Mouse (Mus musculus) thymus, postnatal 4 days (tissue): ENCODE measurements around the gene Tcf20.

Experiments
- DNase-seq: peaks from one replicate; pipeline ENCODE4 v3.0.0; 2021

Tcf20 gene

GRCm38 (mm10) chr15:82956721-82957120, 31.0 kb downstream of the Tcf20 start:
- DNase-seq: no peak

DNA sequence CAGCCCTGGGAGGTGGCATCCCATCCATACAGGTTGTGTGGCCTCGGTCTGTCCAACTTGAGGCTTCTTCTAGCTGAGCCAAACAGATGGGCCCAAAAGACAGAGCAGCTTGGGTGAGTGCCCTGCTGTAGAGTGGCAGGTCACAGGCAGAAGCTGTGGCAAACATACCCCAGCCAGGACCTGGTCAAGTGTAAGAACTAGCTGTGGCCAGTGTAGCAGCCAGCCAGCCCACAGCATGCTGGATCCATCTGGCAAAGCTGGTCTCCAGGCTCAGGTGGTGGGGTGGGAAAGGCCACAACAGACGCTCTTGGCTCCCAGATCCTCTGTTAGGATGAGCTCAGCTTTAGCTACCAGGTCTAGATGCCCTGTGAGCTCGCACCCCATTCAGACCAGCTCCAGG, 31.4 kb downstream of the Tcf20 start:
- DNase-seq: no peak

GRCm38 (mm10) chr15:82955286-82955685, 32.4 kb downstream of the Tcf20 start:
- no peak for DNase-seq

DNA sequence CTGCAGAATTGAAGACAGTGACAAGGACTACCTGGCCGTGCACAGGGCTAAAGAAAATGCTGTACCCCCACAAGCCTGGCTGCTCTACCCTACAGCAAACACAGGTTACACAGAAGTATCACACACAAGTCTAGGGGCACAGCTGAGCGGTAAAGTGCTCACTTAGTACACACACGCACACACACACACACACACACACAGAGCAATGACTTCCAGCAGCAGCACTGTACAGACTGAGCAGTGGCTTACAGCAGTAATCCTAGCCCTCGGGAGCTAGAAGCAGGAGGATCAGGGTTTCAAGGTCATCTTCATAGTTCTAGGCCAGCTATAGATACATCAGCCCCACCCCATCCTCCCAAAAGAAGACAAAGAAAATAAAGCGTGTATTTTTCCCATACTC, 33.6 kb downstream of the Tcf20 start:
- no peak for DNase-seq

GRCm38 (mm10) chr15:82953096-82953495, 34.6 kb downstream of the Tcf20 start:
- no peak for DNase-seq

GRCm38 (mm10) chr15:82952292-82952705, 35.4 kb downstream of the Tcf20 start:
- DNase-seq: peak; percentile 32

DNA sequence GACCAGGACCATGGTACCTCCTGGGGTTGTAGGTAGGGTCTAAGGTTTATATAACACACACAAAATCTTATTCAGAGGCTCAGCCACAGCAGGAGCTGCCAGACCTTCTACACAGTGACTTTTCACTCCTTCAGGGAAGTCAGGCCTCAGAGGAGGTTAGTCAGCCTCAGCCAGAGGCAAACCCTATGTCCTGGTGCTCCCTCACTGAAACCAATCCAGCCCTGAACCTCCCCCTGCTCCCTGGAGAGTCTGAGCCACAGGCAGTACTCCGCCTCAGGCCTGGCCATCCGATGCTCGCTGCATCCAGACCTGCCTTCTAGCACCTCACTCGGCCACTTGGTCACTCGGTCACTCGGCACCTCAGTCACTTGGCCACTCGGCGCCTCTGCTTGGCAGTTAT, 37.4 kb downstream of the Tcf20 start:
- no peak for DNase-seq

- DNase-seq: no peak
Measured at GRCm38 (mm10) chr15:82947431-82947830, 40.2 kb downstream of the Tcf20 start.

DNA sequence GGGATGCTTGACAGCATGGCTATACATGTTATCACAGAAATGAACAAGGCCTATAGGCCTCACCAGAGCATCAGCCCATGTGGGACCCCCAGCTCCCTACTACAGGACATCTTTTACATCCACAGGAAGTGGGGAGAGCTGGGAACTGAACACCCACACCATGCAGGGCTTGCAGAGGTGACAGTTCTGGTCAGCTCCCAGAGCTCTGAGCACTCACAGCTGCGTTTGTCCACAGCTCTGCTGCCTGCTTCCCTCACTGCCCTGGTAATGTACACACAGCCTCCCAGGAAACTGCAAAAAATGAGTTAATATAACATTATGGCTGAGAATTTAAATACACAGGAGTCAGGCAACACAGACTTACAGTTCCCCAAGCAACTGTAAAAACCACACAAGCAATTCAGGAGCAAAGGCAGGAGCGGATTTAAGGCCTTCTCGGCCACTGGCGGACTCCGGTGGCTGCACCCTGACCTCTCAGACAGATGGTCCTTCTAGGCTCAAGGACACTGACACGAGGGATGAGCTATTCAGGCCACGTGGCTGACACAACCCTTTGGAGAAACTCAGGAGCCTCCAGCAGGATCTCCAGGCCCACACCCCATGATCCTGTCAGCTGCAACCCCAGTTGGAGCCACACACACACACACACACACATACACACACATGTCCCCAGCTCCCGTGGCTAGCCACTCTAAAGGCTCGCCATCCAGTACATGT, 43.0 kb downstream of the Tcf20 start:
- DNase-seq: no peak

- no peak for DNase-seq
Measured at GRCm38 (mm10) chr15:82941733-82942132, 45.9 kb downstream of the Tcf20 start.

DNA sequence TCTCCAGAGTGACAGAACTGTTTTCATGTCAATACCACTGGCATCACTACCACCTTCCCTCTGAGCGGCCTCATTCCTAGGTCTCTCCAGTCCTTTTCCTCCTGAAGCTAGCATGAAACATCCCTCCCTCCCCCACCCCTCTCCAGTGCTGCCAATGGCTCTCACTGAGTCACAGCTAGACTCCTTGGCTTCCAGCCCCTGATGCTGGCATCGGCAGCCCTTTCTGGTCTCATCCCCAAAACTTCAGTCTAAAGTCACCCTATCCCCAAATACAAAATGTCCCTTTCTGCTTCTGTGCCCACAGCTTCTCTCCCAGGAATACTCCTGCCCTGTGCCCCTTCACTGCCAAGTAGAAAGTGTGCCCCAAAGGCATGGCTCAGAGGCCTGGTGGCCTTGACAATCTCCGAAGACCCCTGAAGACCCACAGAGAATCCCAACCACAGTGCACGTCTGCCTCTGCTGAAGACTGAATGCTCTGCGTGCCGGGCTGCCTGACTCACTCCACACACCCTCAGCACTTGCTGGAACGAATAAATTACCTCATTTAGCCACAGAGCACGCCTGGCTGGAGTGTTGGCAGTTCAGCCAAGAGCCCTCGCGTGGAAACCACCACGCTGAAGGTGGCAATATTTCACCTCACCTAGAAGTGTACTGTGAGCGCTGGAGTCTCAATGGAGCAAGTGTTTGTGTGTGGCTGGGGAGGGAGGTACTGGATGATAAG, 47.0 kb downstream of the Tcf20 start:
- no peak for DNase-seq

GRCm38 (mm10) chr15:82938155-82938569, 49.5 kb downstream of the Tcf20 start:
- no peak for DNase-seq

GRCm38 (mm10) chr15:82937428-82937992, 50.2 kb downstream of the Tcf20 start:
- DNase-seq: no peak

- no peak for DNase-seq
Measured at GRCm38 (mm10) chr15:82934971-82935370, 52.7 kb downstream of the Tcf20 start.

GRCm38 (mm10) chr15:82932936-82933650, 54.6 kb downstream of the Tcf20 start:
- DNase-seq: no peak

DNA sequence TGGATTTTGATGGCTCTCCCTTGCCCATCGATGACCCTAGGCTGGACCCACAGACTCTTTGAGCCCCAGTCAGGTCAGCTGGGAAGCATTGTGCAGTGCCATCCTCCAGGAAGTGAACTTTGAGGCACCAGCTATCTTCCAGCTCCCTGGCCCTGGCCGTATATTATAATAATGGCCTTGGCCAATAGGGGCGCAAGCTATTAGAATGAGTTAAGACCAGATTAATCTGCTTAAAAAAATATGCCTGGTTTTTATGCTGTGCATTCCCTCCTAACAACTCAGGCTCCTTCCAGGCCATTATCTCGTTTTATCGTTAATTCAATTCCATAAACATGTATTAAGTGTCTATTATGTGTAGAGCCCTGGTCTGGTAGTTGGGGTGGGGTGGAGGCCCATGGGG, 56.2 kb downstream of the Tcf20 start:
- no peak for DNase-seq

- no peak for DNase-seq
Measured at GRCm38 (mm10) chr15:82929595-82929994, 58.1 kb downstream of the Tcf20 start.

- no peak for DNase-seq
Measured at GRCm38 (mm10) chr15:82928844-82929243, 58.8 kb downstream of the Tcf20 start.

DNA sequence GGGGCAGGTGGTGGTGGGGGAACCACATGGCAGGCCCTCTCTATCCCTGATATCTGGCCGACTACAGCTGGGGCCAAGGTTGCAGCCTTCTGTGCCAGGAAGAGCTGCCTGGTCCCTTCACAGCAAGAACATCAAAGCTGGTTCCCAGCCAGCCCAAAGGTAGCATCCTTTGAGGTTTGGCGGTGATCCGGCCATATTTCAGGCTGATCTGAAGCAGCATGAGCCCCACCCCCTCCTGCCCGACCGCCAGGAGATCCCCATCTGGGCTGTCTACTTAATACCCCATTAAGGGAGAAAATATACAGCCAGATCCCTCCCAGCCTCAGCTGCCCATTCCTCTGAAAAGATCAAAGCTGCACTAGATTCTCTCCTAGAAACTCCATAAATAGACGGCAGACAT, 59.6 kb downstream of the Tcf20 start:
- no peak for DNase-seq

DNA sequence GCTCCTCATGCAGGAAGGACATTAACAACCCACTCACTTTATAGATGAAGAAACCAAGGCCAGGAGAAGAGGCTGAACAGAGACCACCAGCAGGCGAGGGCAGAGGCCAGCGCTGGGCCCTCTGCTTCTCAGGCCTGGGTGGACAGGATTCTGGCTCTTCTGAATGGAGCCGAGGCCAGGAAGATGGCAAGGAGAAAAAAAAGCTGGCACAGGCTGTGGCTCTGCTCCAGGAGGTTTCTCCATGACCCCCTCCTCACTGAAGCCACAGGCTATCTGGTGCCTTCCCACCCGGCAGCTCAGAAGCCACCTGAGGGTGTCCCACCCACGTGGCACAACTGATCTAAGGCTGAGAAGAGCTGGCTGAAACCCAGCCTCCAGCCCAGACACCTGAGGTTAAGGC, 60.6 kb downstream of the Tcf20 start:
- no peak for DNase-seq

DNA sequence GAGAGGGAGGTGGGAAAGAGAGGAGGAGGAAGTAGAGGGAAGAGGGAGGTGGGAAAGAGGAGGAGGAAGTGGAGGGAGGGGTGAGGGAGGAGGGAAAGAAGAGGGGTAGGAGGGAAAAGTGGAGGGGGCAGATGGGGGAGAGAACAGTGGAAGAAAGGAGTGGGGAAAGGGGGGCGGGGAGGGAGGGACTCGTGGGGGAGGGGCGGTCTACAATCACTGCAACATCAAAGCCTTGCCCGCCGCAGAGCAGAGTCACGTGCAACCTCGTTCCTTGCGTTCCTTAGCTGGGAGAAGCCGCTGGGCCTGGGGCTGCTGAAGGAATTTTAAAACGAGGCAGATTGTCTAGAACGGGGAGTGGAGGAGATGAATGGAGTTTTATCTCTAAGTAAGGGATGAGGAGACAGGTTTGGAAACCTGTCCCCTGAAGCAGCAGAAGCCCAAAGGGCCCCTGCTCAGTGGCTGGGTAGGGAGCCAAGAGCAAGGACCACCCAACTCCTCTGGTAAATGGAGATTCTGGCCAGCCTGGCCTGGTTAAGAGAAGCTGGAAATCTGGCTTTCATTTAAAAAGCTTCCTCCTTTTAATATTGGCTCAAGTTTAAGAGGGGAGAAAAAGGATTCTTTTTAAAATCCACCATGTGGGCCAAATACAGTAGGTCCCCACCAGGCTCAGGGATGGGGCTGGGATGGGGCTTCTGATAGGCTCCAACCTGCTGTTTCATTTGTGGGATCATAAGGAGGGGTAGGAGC, 62.8 kb downstream of the Tcf20 start:
- no peak for DNase-seq

- no peak for DNase-seq
Measured at GRCm38 (mm10) chr15:82923531-82923930, 64.1 kb downstream of the Tcf20 start.

DNA sequence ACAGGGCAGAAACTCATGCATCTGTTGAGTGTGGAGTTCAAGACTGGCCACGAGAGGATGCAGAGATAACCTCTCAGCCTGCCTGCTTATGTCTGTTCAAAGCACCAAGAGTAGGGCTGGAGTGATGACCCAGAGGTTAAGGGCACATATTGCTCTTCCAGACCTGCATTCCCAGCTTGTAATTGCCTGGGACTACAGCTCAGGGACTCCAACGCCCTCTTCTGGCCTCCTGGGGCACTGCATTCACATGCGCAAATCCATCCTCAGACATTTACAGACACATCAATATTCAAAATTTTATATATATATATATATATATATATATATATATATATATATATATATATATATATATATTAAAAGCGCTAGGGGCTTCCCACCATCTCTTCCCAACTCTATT, 64.9 kb downstream of the Tcf20 start:
- DNase-seq: no peak
